Mouse (Mus musculus) limb, embryonic 14.5 days (tissue): Measurements from ENCODE around the gene Lhcgr. TPM values are rescaled to one million over a fixed set of nuclear protein-coding genes. Genes with fewer than 3 reads are reported as not detected.

Experiments used
- ATAC-seq: fragments of 200-750 bp; cut with Nextera tagmentation; 2 replicates; pipeline ENCODE4 v1.8.0; 2017; ENCODE audit warnings: low read depth, moderate number of reproducible peaks, moderate TSS enrichment; ENCODE audit not compliant: low FRiP score
- DNase-seq: peaks from one replicate; pipeline ENCODE4 v3.0.0-alpha.2; 2015; ENCODE audit warnings: low spot score
- H3K27ac ChIP-seq: fragments of 300-500 bp; sonication (generic); replicated peaks from 2 replicates; pipeline ENCODE4 v1.5.1; 2014; ENCODE audit warnings: low read depth, mild to moderate bottlenecking, low read length, moderate library complexity, mixed read lengths
- H3K27me3 ChIP-seq: fragments of 300-500 bp; sonication (generic); 2 replicates; pipeline ENCODE4 v1.6.1; 2014; ENCODE audit warnings: low read length, mixed read lengths; ENCODE audit not compliant: control insufficient read depth, insufficient read depth
- H3K36me3 ChIP-seq: fragments of 300-500 bp; sonication (generic); 2 replicates; pipeline ENCODE4 v1.6.1; 2014; ENCODE audit warnings: mild to moderate bottlenecking, low read length, moderate library complexity, mixed read lengths; ENCODE audit not compliant: control insufficient read depth, insufficient read depth
- H3K4me1 ChIP-seq: fragments of 300-500 bp; sonication (generic); 2 replicates; pipeline ENCODE4 v1.6.1; 2014; ENCODE audit warnings: antibody characterized with exemption, low read length, mixed read lengths; ENCODE audit not compliant: control insufficient read depth, insufficient read depth
- H3K4me2 ChIP-seq: fragments of 300-500 bp; sonication (generic); replicated peaks from 2 replicates; pipeline ENCODE4 v1.6.1; 2014; ENCODE audit warnings: low read depth, mild to moderate bottlenecking, low read length, moderate library complexity; ENCODE audit not compliant: severe bottlenecking
- H3K4me3 ChIP-seq: fragments of 300-500 bp; sonication (generic); replicated peaks from 2 replicates; pipeline ENCODE4 v1.5.1; 2014; ENCODE audit warnings: low read length
- H3K9ac ChIP-seq: fragments of 300-500 bp; sonication (generic); 2 replicates; pipeline ENCODE4 v1.6.1; 2014; ENCODE audit warnings: mild to moderate bottlenecking, low read depth, low read length, moderate library complexity; ENCODE audit not compliant: severe bottlenecking
- H3K9me3 ChIP-seq: fragments of 300-500 bp; sonication (generic); 2 replicates; pipeline ENCODE4 v1.6.1; 2016; ENCODE audit warnings: low read length; ENCODE audit not compliant: control insufficient read depth
- POLR2A ChIP-seq: fragments of 200-500 bp; IDR thresholded peaks from 2 replicates; pipeline ENCODE4 v1.8.0; 2012; ENCODE audit warnings: inconsistent platforms, mild to moderate bottlenecking, moderate library complexity, borderline replicate concordance; ENCODE audit not compliant: insufficient read depth, insufficient read length; ENCODE audit errors: extremely low read depth
- WGBS: fragments of 180-500 bp; shearing (Covaris S2); extraction: QIAGEN DNeasy Blood & Tissue Kit; methylation state at CpG from one replicate; pipeline ENCODE4 v1.1.7; 2014; 5-methylcytosine and 5-hydroxymethylcytosine counted together
- polyA plus RNA-seq, 2 experiments: library from polyadenylated mRNA; depleted of rRNA in 1 of 2; stranded (reverse) in 1 of 2; unstranded in 1 of 2; fragments of >200 nt; fragmentation: Nextera tagmentation in 1 of 2; extraction: Ambion mirVana in 1 of 2; gene quantifications; 2 replicates each; pipeline versions ENCODE4 v1.2.1 to v1.2.3; 2012 to 2014

The Lhcgr gene
- polyA plus RNA-seq, 2 experiments = 0.19 to 0.49 TPM

- Histone ChIP-seq H3K4me2 (no peak overlapping the region), H3K9ac (no peak overlapping the region), H3K4me1 (no peaks in the 10 kb centered on the region), H3K36me3 (no peaks in the 10 kb centered on the region), H3K4me3 (no peak overlapping the region), H3K9me3 (peaks cover 3% of the 10 kb centered on the region; the same call in 1 of the 2 replicates), H3K27me3 (no peaks in the 10 kb centered on the region), H3K27ac (no peak overlapping the region)
- ATAC-seq (no peak), DNase-seq (no peak)
- 37% methylated on average over 4 of the region's 4 CpGs for WGBS
- TF ChIP-seq POLR2A = no peak
These were observed 88.7 kb downstream of the Lhcgr start for GRCm38 (mm10) chr17:88703112-88703511.

DNA sequence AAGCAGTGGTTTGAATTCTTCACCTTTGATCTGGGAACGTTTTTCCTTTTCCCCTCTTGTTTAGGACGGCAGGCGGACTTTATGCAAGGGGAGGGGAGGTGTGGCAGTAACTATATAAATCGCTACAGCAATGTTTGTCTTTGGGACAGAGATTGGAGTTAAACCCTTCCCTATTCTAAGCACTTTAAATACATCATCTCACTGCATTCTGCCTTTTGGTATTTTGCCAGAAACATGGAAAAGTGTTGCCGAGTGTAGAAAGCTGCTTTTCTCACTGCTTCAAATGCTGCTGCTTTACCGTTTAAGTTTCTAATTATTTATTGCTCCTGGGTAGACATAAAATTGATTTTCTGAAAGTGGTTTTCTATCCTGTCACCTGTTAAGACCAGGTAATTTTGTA, 89.4 kb downstream of the Lhcgr start:
- Histone ChIP-seq H3K4me1 (0 out of 2 replicates have a peak, but pooled peaks cover 1% of the 10 kb centered on the region), H3K36me3 (no peaks in the 10 kb centered on the region), H3K27me3 (no peaks in the 10 kb centered on the region), H3K4me2 (no peak overlapping the region), H3K9ac (no peak overlapping the region), H3K4me3 (no peak overlapping the region), H3K27ac (no peak overlapping the region), H3K9me3 (peaks cover 3% of the 10 kb centered on the region; the same call in 1 of the 2 replicates)
- whole genome bisulfite sequencing = 13% methylated on average over 6 of the region's 6 CpGs
- TF ChIP-seq POLR2A = no peak
- ATAC-seq (no peak), DNase-seq (peak; percentile 16)

DNA sequence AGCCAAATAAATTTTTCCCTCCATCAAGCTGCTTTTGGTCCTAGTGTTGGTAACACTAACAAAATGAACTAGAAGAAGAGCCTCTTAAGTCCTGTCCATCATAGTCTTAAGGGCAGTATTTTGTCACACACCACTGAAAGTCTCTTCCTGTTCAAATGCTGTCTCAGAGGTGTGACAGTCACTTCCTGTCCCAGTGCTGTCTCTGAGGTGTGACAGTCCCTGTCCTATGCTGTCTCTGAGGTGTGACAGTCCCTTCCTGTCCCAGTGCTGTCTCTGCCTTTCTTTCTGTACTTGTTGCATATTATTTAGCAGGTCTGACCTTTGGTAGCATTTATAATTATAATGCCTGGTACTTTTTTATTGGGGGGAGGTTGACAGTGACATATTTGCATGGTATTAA, 90.9 kb downstream of the Lhcgr start:
- peaks cover 3% of the 10 kb centered on the region; the same call in 1 of the 2 replicates for H3K9me3 ChIP-seq
- no peak overlapping the region for H3K4me2 ChIP-seq
- ATAC-seq (no peak), DNase-seq (no peak)
- H3K4me1 ChIP-seq = peaks cover 9% of the 10 kb centered on the region; the same call in 1 of the 2 replicates
- TF ChIP-seq POLR2A = no peak
- no peak overlapping the region for H3K27ac ChIP-seq
- H3K4me3 ChIP-seq = no peak overlapping the region
- no peaks in the 10 kb centered on the region for H3K27me3 ChIP-seq
- no peaks in the 10 kb centered on the region for H3K36me3 ChIP-seq
- no peak overlapping the region for H3K9ac ChIP-seq

- TF ChIP-seq POLR2A = no peak
- Histone ChIP-seq H3K9me3 (peaks cover 3% of the 10 kb centered on the region; the same call in 1 of the 2 replicates), H3K4me3 (no peak overlapping the region), H3K9ac (no peak overlapping the region), H3K4me1 (peaks cover 9% of the 10 kb centered on the region; the same call in 1 of the 2 replicates), H3K27ac (peak overlapping the region; percentile 40; the same call in 1 of the 2 replicates), H3K36me3 (no peaks in the 10 kb centered on the region), H3K4me2 (no peak overlapping the region; the same call in 1 of the 2 replicates), H3K27me3 (no peaks in the 10 kb centered on the region)
- whole genome bisulfite sequencing = 28% methylated on average over 9 of the region's 9 CpGs
- ATAC-seq (peak; percentile 77), DNase-seq (peak; percentile 42)
These were observed 95.0 kb downstream of the Lhcgr start for GRCm38 (mm10) chr17:88696656-88697333.

- no peak for TF ChIP-seq POLR2A
- DNase-seq (no peak), ATAC-seq (no peak)
- H3K9ac ChIP-seq = no peak overlapping the region
- 32% methylated on average over 11 of the region's 11 CpGs for WGBS
- no peaks in the 10 kb centered on the region for H3K27me3 ChIP-seq
- no peaks in the 10 kb centered on the region for H3K9me3 ChIP-seq
- H3K4me1 ChIP-seq = peaks cover 3% of the 10 kb centered on the region; the same call in 1 of the 2 replicates
- no peak overlapping the region for H3K4me3 ChIP-seq
- no peak overlapping the region for H3K4me2 ChIP-seq
- H3K27ac ChIP-seq = no peak overlapping the region
- no peaks in the 10 kb centered on the region for H3K36me3 ChIP-seq
These were observed 103.6 kb downstream of the Lhcgr start for GRCm38 (mm10) chr17:88688226-88688625.
